Comparison of ENCODE assay signal across 13 mouse cellular contexts in the genomic region with DNA sequence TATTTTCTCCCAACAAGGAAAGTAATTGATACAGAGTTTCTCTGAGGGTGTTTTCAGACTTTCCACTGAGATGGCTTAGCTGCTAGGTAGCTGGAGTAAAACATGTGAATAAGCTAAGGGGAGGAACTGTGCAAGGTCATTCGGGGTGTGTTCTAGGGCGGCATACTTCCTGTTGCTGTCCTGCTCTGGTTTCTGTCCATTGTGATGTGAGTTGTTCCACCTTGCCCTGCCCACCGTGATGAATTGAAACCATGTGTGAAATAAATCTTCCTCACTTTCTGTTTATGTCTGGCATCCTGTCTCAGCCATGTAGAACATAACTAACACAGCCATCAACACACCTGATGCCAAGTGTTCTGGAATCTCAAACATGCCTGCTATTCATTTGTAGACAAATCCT.
DNase-seq lines count a peak whose midpoint lies in the region; ATAC-seq and TF ChIP-seq lines count a peak whose summit lies in the region.
"Had no signal": no experiment of that assay in that cellular context is flagged by ENCODE, and none has a peak within 500 bp of the region (broad histone marks: within the 10 kb centered on the region; RNA-seq: fewer than 3 reads in every experiment).

No protein-coding gene starts in this region.

- no peaks in the 10 kb centered on the region for H3K27me3 ChIP-seq in heart, embryonic 11.5 days (ENCODE audit: control insufficient read depth, insufficient read depth, low read length)
- H3K27me3 ChIP-seq in lung, embryonic 16.5 days (ENCODE audit: control insufficient read depth, insufficient read depth, low read depth, low read length), result no peaks in the 10 kb centered on the region
- no peaks in the 10 kb centered on the region; the same call in 1 of the 2 replicates for H3K27me3 ChIP-seq in forebrain, postnatal 0 days (ENCODE audit: insufficient read depth, low read length)
- H3K27me3 ChIP-seq: liver, embryonic 12.5 days; midbrain, embryonic 12.5 days had no signal

- H3K4me3 ChIP-seq in heart, embryonic 11.5 days (ENCODE audit: low read depth, low read length), result no peak overlapping the region
- no peak overlapping the region for H3K4me3 ChIP-seq in lung, embryonic 16.5 days (ENCODE audit: low read length)
- no peak overlapping the region for H3K4me3 ChIP-seq in forebrain, postnatal 0 days (ENCODE audit: low read depth, low read length)
- H3K4me3 ChIP-seq: liver, embryonic 12.5 days; midbrain, embryonic 12.5 days had no signal

- H3K9ac ChIP-seq in heart, embryonic 11.5 days (ENCODE audit: low read depth, low read length), result no peak overlapping the region
- H3K9ac ChIP-seq in lung, embryonic 16.5 days (ENCODE audit: low read length), result no peak overlapping the region
- H3K9ac ChIP-seq in forebrain, postnatal 0 days, result no peak overlapping the region
- H3K9ac ChIP-seq: liver, embryonic 12.5 days; midbrain, embryonic 12.5 days had no signal

- ATAC-seq in heart, embryonic 11.5 days (replicated peaks; ENCODE audit: insufficient number of reproducible peaks, low FRiP score, low TSS enrichment), result no peak
- peak; percentile 32; the same call in 1 of the 2 replicates for ATAC-seq in common myeloid progenitor, adult 5-6 weeks (replicated peaks; ENCODE audit: low read depth, poor library complexity, severe bottlenecking)
- no peak; the same call in 1 of the 2 replicates for ATAC-seq in lung, embryonic 16.5 days (ENCODE audit: low read depth)
- ATAC-seq in forebrain, postnatal 0 days, result no peak
- ATAC-seq: hindbrain, postnatal 0 days; liver, embryonic 12.5 days had no signal

- peak; percentile 2 to 33 for DNase-seq in heart, adult 18-20 months
- peak; percentile 61 for DNase-seq in 3T3-L1 (ENCODE audit: low read depth, low spot score)
- no peak for DNase-seq in forebrain, postnatal 0 days
- no peak for DNase-seq in right cerebral cortex, adult 18-20 months
- DNase-seq in cerebellum, adult 9-10 months, result no peak
- DNase-seq: adrenal gland, postnatal 14 days; cerebellum, adult 2 months had no signal

- 48% methylated on average over 3 of the region's 3 CpGs for WGBS in heart, embryonic 11.5 days (ENCODE audit: insufficient replicate concordance)
- 62% methylated on average over 3 of the region's 3 CpGs for WGBS in lung, embryonic 16.5 days
- 83% methylated on average over 3 of the region's 3 CpGs for WGBS in forebrain, postnatal 0 days

- no peak overlapping the region for H3K27ac ChIP-seq in heart, embryonic 11.5 days (ENCODE audit: low read depth, low read length)
- peak overlapping the region; percentile 61 for H3K27ac ChIP-seq in lung, embryonic 16.5 days (ENCODE audit: low read length)
- H3K27ac ChIP-seq in forebrain, postnatal 0 days (ENCODE audit: low read depth, low read length), result no peak overlapping the region
- H3K27ac ChIP-seq: hindbrain, postnatal 0 days; liver, embryonic 12.5 days; midbrain, embryonic 12.5 days had no signal

- H3K4me2 ChIP-seq in heart, embryonic 11.5 days, result no peak overlapping the region
- no peak overlapping the region for H3K4me2 ChIP-seq in lung, embryonic 16.5 days (ENCODE audit: low read depth, low read length)
- H3K4me2 ChIP-seq in forebrain, postnatal 0 days (ENCODE audit: low read depth), result no peak overlapping the region
- H3K4me2 ChIP-seq: liver, embryonic 12.5 days; midbrain, embryonic 12.5 days had no signal

- no peaks in the 10 kb centered on the region for H3K9me3 ChIP-seq in heart, embryonic 11.5 days (replicated peaks; ENCODE audit: control insufficient read depth, low read length)
- no peaks in the 10 kb centered on the region for H3K9me3 ChIP-seq in lung, embryonic 16.5 days (ENCODE audit: control insufficient read depth, low read length)
- H3K9me3 ChIP-seq in forebrain, postnatal 0 days (ENCODE audit: low read length), result no peaks in the 10 kb centered on the region
- H3K9me3 ChIP-seq: liver, embryonic 12.5 days; midbrain, embryonic 12.5 days had no signal

- H3K36me3 ChIP-seq in heart, embryonic 11.5 days (ENCODE audit: control insufficient read depth, insufficient read depth, low read length), result no peaks in the 10 kb centered on the region
- H3K36me3 ChIP-seq in lung, embryonic 16.5 days (ENCODE audit: control insufficient read depth, insufficient read depth, low read length), result no peaks in the 10 kb centered on the region
- no peaks in the 10 kb centered on the region for H3K36me3 ChIP-seq in forebrain, postnatal 0 days (ENCODE audit: insufficient read depth)
- H3K36me3 ChIP-seq: liver, embryonic 12.5 days; midbrain, embryonic 12.5 days had no signal

- TF ChIP-seq CTCF in forebrain, postnatal 0 days (IDR thresholded peaks at IDR 0.05; ENCODE audit: low read depth), result no peak

- 0 out of 2 replicates have a peak, but pooled peaks cover 1% of the 10 kb centered on the region for H3K4me1 ChIP-seq in heart, embryonic 11.5 days (ENCODE audit: control insufficient read depth, insufficient read depth, low read length)
- no peaks in the 10 kb centered on the region for H3K4me1 ChIP-seq in lung, embryonic 16.5 days (replicated peaks; ENCODE audit: control insufficient read depth, insufficient read depth, low read length)
- no peaks in the 10 kb centered on the region for H3K4me1 ChIP-seq in forebrain, postnatal 0 days (ENCODE audit: insufficient read depth)
- H3K4me1 ChIP-seq: liver, embryonic 12.5 days had no signal

Comparison
In these comparisons a context has a peak if more than half of its experiments do, and no peak if none do; other contexts are left out.
1. DNase-seq: peak in heart, adult 18-20 months (2 of 2) and 3T3-L1 (single experiment); none in forebrain, postnatal 0 days (single experiment), right cerebral cortex, adult 18-20 months (single experiment) and cerebellum, adult 9-10 months (single experiment).